Mouse (Mus musculus): ENCODE data around the gene Fxyd7.

DNA sequence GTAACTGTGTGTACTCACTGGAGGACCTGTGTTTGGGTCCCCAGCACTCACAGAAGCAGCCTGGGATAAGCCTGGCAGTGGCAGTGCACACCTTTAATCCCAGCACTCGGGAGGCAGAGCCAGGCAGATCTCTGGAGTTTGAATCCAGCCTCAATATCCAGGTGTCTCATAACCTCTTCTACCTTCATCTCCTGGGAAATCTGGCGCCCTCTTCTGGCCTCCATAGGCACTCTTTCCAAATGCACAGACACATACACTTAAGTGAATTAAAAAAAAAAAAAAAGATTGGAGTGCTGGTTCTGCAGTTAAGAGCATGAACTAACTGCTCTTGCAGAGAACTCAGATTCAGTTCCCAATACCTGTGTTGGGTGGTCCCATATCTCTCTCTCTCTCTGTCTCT lies 20.6 kb downstream of the Fxyd7 start:
- TF ChIP-seq POLR2A (IDR thresholded peaks at IDR 0.05; ENCODE audit: low read depth, low read length) (no peak), CTCF (IDR thresholded peaks at IDR 0.05; ENCODE audit: borderline replicate concordance, insufficient read depth, low read length) (no peak)

Measured in embryonic fibroblast, embryonic 13.5 days (primary cell).